Mouse (Mus musculus) gastrocnemius, adult 8-10 months (tissue): ENCODE measurements around the gene Dcaf6. TPM values are rescaled to one million over a fixed set of nuclear protein-coding genes. Genes with fewer than 3 reads are reported as not detected.
A peak's percentile ranks its signal among the peaks of the same experiment; 100 is the strongest.

Experiments
- DNase-seq, 2 experiments: peaks; one replicate each; pipeline ENCODE4 v3.0.0; 2022; ENCODE audit warnings: low spot score in 2 of 2
- total RNA-seq, 4 experiments: library from RNA; stranded (reverse); gene quantifications; 2 replicates each; pipeline ENCODE4 v1.2.4; 2022

Gene Dcaf6
- total RNA-seq, 4 experiments from 2014 or later = 285 to 320 (median 302) TPM

- no peak for DNase-seq
These were observed 138.4 kb downstream of the Dcaf6 start for GRCm38 (mm10) chr1:165321891-165322290.

GRCm38 (mm10) chr1:165321393-165321861 lies 138.8 kb downstream of the Dcaf6 start:
- peak; percentile 19 to 32 for DNase-seq

- peak; percentile 57 to 73 for DNase-seq
These were observed 139.9 kb downstream of the Dcaf6 start for GRCm38 (mm10) chr1:165320141-165320934.

- DNase-seq = no peak
These were observed 143.9 kb downstream of the Dcaf6 start for GRCm38 (mm10) chr1:165316361-165316760.

GRCm38 (mm10) chr1:165308180-165308579 lies 152.1 kb downstream of the Dcaf6 start:
- DNase-seq = no peak

- no peak for DNase-seq
These were observed 155.9 kb downstream of the Dcaf6 start for GRCm38 (mm10) chr1:165304341-165304740.

- DNase-seq = no peak
These were observed 157.1 kb downstream of the Dcaf6 start for GRCm38 (mm10) chr1:165303209-165303608.

GRCm38 (mm10) chr1:165302455-165303208 lies 157.6 kb downstream of the Dcaf6 start:
- no peak for DNase-seq

- no peak for DNase-seq
These were observed 158.7 kb downstream of the Dcaf6 start for GRCm38 (mm10) chr1:165301567-165301966.

GRCm38 (mm10) chr1:165301108-165301507 lies 159.2 kb downstream of the Dcaf6 start:
- DNase-seq = no peak

GRCm38 (mm10) chr1:165295489-165295888 lies 164.8 kb downstream of the Dcaf6 start, which contains the start of gene Gpr161:
Gpr161 (plus strand) TSS chr1:165295789.
- no peak for DNase-seq

- no peak for DNase-seq
These were observed 168.7 kb downstream of the Dcaf6 start for GRCm38 (mm10) chr1:165291606-165292005.

- no peak for DNase-seq
These were observed 170.4 kb downstream of the Dcaf6 start for GRCm38 (mm10) chr1:165289831-165290230.

GRCm38 (mm10) chr1:165288165-165288564 lies 172.1 kb downstream of the Dcaf6 start:
- no peak for DNase-seq

GRCm38 (mm10) chr1:165284096-165284495 lies 176.2 kb downstream of the Dcaf6 start:
- no peak for DNase-seq

- DNase-seq = no peak
These were observed 177.3 kb downstream of the Dcaf6 start for GRCm38 (mm10) chr1:165282967-165283345.

GRCm38 (mm10) chr1:165282222-165282966 lies 177.9 kb downstream of the Dcaf6 start:
- DNase-seq = no peak

GRCm38 (mm10) chr1:165281351-165282221 lies 178.7 kb downstream of the Dcaf6 start:
- peak; percentile 25 to 61 for DNase-seq

- DNase-seq = no peak
These were observed 179.5 kb downstream of the Dcaf6 start for GRCm38 (mm10) chr1:165280741-165281140.
